Mouse (Mus musculus) frontal cortex, postnatal 36 days (tissue): ENCODE measurements at regions not wholly inside any gene's neighbourhood (a gene's known extent, or its start where the extent isn't known, plus 50 kb on each side); places are given as distances from the start of the nearest gene placed in this dataset.

ENCODE experiments used
- DNase-seq, 2 experiments: peaks; one replicate each; pipeline ENCODE4 v3.0.0; 2022; ENCODE audit warnings: low spot score in 2 of 2

DNA sequence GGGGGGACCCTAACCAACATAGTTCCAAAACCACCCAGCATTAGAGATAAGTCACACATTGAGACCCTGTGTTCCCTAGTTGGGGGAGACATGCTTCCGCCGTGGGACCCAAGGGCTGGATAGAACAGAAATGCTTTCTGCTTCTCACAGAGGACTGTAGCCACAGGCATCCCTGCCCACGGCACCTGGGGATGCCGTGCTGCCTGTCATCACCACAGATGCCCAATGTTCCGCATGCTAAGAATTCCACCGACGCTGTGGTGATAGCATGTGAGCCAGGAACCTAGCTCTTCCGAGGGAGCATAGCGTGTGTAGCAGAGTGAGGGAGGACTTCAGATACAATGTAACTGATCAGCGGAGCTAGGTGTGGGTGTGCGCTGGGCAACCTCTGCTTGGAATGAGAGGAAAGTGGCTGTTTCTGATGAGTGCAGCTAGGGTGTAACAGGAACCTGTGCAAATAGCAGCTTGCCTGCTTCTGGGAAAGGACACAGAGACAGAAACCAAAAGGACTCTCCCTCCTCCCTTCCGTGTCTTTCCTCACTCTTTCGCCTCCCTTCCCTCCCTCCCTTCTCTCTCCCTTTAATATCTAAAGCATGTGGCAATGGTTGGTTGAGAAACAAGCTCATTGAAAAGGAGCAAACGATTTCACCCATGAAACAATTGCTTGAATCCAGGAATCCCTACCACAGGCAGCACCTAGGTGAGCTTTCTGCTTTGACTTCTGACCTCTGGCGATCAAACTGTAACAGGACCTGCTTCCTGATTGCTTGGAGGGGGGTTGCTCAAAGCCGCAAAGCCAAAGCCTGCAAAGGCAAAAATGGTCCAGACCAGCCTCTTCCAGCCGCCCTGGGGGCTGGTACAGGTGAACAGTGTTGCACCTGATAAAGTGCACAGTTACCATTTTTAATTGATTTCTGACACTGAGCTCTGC, 102.3 kb downstream of the Gm26897 start:
- DNase-seq = peak in 1 of 2 experiments; percentile 22

DNA sequence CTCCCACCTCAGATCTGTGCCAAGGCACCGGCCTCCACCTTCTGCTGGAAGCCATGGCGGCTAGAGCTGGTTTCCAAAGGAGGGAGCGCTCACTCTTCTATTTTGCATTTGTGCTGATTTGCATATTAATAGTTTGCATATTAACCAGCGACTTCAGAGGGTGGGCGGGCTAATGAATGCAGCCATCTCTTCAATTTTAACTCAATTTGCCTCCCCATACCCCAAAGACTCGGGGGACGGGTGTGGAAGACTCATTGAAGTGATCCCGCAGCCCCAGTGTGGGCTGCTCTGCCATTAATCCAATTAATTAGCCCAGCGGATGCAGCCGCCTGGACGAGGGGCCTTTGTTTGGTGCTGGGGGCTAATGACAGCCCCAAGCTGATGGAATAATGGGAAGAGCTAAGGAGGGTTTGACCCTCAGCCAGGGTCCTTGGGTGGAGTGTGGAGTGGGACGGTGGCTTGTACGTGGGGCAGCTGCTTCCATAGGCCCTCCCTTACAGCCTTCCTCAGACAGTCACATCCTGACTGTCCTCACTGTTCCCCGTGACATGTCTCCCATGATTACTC, 103.0 kb downstream of the Gm26897 start:
- DNase-seq = no peak

DNA sequence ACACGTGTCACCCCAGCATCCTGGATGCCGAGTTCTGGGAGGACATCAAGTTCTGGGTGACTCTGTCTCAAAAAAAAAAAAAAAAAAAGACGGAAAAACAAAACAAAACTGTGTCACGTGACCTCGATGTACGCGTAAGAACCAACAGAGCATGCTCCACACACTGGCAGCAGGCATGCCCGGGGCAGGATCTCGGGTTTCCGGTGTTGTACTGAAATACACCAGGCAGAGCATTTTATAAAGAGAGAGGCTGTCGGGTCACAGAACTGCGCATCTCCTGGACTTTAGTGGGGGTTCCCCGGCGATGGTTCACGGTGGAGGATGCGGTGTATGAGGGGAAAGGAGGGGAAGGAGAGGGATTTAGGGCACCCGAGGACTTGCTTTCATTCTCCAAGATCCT, 108.7 kb downstream of the Gm26897 start:
- DNase-seq = no peak

DNA sequence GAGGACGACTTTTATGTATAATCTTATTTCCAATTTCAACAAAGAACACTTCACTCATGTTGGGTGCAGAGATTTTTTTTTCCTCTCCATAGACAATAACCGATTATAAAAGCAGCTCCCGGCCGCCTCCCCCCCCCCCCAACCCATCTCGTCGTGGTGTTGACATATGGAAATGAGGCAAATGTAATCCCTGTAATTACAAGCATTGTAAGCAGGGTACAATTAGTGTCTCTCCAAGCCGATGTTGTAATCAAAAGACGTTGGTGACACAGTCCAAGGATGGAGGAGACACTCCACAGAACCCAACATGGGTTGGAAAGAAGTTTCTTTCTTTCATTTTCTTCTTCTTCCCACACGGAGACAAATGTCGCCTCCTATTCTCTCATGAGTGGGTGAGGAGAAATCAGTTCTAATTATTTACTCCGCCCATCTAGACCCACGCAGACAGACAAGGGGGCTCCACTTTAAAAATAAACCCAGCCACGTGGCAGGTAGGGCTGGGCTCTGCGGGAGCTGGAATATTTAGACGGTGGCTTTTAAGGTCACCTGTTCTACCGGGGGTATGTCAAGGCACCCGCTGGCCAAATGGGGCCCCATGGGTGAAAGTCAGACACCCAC, 110.0 kb downstream of the Gm26897 start:
- DNase-seq = no peak

DNA sequence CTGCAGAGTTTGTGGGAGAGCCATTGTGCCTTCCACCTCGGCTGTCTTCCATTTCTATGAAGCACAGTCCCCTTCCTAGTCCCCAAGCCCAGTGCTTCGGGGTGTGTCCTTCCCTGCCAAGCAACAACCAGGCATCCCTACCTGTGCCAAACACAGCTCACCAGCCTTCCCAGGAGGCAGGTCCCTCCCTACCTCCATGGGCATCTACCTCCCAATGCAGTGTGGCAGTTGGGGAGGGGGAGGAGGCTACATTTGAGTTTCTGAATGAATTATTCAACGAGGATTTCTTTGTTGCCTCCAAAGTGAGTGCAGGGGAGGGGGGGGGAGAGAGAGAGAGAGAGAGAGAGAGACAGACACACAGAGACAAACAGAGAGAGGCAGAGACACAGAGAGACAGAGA, 110.8 kb downstream of the Gm26897 start:
- DNase-seq = no peak

DNA sequence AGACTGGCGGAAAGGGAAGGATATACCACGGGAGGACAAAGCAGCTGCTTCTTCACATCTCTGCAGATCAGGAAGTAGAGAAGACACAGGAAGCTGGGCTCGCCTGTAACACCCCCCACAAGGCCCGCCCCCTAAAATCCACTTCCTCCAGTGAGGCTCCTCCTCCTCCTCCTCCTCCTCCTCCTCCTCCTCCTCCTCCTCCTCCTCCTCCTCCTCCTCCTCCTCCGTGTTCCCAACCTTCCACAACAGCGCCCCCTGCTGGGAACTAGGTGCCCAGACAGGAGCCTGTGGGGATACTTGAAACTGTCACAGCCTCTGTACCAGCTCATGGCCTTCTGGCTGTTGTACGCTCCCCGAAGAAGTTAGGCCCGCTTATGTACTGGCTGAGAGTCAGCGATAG, 115.2 kb downstream of the Gm26897 start:
- no peak for DNase-seq

DNA sequence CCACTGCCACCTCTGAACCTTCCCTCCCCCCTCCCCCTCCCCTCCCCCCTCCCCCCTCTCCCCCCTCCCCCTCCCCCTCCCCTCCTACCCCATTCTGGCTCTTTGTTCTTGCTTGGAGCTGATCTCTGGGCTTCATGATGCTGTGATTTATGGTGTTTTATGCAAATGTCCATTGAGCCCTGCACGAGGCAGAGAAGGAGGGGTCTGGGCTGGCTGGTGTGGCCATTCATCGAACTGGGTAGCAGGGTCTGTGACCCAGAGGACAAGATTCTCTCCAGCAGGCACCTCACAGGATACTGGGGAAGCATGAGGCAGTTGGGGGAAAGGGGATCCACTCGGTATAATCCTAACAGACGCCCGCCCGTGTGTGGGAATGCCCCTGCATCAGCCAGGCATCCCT, 119.0 kb downstream of the Gm26897 start:
- no peak for DNase-seq

DNA sequence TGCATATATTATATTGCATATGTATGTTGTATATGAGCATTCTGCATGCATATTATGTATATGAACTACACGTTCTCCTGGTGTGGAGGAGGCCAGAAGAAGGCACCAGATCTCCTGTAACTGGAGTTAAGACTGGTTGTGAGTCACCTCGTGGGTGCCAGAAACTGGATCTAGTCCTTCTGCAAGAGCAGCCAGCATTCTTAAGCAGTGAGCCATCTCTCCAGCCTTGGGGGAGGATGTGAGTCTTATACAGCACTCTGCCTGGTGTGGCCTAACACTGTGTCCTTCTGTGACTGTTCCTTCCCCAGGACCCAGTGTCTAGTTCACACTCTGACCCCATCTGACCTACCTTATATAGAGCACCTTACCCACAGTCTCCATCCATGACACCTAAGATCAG, 121.6 kb downstream of the Gm26897 start:
- no peak for DNase-seq

DNA sequence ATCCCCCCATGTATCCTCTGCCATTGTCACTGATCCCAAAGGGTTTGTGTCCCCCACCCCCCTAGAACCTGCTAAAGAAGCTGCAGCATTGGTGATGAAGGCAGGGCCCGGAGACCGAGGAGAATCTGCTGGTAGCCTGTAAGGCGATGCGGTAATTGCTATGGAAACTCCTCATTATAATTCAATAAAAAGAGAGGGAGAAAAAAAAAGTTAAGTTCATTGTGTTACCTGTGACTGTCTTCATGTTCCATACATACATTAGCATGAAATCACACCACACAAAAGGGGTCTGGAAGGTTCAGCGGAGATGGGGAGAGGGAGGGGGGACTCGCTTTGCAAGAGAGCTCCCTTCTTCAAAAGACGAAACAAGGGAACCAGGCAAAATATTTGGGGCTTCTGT, 123.5 kb downstream of the Gm26897 start:
- DNase-seq = no peak

DNA sequence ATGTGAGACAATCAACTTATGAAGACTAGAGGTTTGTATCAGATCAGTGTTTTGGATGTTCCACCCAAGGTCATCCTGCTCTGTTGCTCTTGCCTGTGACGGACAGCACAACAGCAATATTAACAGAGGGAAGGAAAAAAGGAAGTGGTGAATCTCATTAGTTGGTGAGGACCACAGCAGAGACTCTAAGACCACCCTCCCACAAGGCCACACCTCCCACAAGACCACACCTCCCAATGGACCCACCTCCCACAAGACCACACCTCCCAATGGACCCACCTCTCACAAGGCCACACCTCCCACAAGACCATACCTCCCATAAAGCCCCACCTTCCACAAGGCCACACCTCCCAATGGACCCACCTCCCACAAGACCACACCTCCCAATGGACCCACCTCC, 126.7 kb downstream of the Gm26897 start:
- no peak for DNase-seq

DNA sequence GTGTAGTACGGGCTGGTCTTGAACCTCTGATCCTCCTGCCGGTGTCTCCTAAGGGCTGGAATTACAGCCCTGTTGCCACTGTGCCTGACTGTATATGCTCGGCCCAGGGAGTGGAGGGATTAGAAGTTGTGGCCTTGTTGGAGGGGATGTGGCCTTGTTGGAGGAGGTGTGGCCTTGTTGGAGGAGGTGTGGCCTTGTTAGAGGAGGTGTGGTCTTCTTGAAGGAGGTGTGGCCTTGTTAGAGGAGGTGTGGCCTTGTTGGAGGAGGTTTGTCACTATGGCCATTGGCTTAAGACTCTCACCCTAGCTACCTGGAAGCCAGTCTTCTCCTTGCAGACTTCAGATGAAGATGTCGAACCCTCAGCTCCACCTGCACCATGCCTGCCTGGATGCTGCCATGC, 128.6 kb downstream of the Gm26897 start:
- no peak for DNase-seq

DNA sequence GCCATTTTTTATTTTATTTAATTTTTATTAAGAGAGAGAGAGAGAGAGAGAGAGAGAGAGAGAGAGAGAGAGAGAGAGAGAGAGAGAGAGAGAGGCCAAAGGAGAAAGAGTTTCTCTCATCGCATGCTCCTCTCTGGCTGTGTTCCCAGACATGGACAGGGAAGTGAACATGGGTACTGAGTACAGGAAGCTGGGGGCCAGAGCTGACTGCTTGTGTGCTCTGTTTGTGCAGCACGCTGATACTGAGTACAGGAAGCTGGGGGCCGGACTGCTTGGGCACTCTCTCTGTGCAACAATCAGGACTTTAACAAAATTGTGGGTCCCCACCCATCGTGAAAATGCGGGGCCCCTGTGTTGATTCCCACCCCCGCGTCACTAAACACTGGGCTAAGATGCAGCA, 130.2 kb downstream of the Gm26897 start:
- no peak for DNase-seq

DNA sequence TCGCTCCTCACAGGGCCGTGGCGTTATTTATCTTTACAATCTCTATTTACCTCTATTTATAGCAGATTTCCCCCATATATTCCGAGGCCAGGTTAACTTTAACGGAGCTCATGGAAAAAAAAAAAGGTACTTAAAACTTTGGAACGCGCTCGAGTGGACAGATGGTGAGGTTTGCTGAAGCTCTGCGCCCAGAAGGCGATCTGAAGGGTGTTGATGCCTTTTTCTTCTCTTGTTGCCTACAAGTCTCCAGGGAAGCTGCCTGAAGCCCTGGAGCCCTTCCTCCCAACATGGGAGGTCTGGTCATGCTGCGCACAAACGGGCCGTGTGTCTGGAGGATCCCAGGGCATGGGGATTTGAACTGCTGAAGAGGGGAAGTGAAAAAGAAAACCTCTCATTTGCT, 130.9 kb downstream of the Gm26897 start:
- peak; percentile 35 to 58 for DNase-seq

DNA sequence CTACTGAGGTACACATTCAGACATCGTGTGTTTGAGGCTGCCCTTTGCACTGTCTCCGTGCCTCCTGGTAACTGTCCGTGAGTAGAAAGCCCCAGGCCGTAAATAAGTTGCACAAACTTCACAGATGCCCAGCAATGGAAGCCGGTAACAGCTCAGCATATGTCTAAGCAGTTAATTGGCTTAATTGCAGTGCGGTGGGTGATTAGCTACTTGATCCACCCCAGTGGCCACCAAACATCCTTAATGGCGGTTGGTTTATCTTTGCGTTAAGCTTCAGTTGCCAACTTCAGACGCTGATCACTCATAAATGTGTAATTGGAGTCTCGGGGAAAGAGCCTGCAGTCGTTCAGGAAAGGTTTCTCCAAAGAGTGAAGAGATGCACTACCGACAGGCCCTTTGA, 135.3 kb downstream of the Gm26897 start:
- DNase-seq = no peak

DNA sequence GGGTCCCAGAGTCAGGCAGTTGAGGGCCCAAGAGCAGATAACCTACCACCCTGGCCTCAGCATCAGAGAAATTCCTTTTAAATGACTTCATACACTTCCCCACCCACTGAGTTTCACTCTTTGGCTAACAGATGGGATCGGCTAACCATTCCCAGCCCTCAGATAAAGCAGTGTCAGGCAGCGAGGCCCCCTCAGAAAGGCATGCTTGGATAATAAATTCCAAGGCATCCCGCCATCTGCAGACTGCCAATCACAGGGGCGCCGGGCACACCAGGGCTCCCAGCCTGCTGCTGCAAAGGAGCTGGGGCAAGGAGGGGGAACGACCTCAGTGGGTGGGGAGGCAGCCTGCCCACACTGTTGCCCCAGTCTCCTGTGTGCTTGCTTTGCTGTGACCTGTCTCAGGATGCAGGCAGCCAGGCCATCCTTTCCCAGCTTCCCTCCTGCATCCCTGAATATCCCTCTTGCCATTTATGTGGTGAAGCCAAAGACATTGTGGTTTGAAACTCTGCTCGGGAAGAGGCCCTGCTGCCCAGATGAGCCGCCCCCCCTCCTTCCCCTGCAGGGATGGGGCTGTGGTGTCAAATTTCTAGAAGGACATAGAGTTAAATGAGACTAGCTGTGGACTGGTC, 143.6 kb downstream of the Gm26897 start:
- no peak for DNase-seq

DNA sequence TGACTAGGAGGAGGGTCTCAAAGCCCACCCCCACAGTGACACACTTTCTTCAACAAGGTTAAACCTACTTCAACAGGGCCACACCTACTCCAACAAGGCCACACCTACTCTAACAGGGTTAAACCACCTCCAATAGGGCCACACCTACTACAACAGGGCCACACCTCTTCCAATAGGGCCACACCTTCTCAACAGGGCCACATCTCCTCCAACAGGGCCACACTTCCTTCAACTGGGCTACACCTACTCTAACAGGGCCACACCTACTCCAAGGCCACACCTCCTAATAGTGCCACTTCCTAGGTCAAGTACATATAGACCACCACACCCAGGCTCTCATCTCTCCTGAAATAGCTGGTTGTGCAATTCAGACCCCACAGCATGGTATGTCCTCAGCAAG, 145.3 kb downstream of the Gm26897 start:
- no peak for DNase-seq

DNA sequence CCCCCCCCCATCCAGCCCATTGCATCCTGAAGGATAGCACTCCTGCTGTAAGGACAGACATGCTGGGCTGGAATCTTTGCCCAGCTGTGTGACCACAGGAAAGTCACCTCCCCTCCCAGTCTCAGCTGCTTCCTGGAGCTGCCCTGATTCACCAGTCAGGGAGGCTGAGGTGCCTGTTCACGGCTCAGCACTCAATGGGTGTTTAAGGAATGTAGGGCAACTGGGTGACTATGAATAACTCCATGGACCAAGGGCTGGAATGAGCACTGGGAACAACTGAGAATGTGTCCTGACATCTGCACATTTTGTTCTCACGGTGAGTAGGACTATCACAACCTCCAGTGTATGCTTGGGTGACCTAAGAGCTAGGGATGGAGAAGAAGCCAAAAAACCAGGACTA, 146.5 kb downstream of the Gm26897 start:
- DNase-seq = no peak

DNA sequence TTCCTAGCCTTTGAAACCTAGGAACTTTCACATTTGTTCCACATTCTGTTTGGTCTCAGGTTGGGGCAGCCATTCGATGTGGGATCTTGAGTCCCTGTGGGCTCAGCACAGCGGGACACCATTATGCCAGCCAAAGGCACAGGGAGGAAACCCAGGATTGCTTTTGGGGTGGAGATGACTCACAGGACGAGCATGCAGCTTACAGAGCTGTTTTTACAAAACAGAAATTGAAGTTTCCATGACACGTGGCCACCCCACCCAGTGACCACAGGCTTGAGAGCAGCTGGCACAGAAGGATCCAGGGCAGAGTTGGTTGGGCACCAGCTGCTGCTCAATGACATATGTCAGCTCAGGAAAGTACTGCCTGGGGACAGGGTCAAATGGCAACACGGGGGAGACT, 147.8 kb downstream of the Gm26897 start:
- no peak for DNase-seq

DNA sequence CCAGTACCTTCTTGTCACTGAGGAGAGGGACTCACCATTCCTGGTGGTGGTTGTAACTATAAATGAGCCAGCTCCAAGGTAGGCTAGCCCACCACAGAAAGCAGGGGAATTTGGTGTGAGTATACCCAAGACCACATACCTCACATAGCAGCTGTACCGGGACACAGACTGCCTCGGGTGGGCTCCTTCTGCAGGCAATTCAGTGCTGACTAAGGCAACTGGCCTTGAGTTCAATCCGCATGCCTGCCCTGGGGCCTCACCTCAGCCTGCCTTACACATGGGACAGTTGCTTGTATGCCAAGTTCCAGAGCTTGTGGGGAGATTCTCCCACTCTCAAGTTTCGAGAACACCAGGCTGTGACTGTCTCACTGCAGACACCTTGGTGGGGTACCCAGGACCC, 153.6 kb downstream of the Gm26897 start:
- no peak for DNase-seq

DNA sequence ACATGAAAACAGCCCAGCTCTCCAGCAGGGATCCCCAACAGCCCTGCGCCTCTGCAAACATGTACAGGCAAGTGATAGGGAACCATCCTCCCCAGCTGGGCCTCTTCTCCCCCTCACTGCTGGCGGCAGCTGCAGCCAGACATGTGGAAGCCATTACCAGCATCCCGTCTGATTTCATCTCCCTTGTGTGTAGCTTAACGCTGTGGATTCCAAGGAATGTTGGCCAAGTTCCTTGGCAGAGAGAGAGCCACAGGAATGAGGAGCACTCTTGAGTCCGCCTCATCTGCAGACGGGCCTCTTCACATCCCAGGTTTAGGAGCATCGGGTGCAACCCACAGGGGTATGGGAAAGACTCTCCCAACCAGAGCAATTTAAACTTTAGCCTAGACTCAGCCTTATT, 157.1 kb downstream of the Gm26897 start:
- DNase-seq = peak in 1 of 2 experiments; percentile 36

DNA sequence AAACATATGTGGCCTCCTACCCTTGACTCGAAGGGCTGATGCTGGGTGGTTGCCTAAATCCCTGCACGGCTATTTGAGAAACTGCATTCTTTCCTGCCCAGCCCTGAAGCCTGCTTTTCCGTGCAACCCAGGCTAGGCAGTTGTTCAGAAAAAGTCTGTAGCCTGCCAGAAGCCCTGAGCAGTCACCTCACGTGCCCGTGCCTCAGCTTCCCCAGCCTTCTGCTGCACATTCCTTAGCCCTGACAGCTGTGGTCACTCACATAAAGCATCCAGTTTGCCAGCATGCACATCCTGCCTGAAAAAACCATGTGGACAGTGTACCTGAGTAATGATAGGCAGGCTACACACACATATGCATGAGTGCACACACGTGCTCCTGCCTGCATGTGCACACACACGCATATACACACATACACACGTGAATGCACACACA, 157.6 kb downstream of the Gm26897 start:
- no peak for DNase-seq

DNA sequence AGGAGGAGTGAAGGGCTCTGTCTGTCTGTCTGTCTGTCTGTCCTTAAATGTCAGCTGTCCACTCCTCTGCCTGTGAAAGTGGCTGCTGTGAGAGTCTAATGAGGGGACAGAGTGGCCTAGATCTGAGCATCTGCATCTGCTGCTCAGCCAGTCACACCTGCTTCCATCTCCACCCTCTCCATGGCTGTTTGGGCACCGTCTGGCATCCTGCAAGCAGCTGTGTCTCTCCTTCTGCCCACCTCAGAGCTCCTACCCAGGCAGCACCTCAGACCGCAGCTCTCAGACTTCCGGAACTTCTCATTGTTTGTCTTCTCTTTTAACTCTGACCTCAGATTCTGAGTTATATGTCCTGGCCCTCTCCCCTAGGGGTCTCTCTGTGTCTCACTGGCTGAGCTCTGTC, 159.2 kb downstream of the Gm26897 start:
- no peak for DNase-seq

DNA sequence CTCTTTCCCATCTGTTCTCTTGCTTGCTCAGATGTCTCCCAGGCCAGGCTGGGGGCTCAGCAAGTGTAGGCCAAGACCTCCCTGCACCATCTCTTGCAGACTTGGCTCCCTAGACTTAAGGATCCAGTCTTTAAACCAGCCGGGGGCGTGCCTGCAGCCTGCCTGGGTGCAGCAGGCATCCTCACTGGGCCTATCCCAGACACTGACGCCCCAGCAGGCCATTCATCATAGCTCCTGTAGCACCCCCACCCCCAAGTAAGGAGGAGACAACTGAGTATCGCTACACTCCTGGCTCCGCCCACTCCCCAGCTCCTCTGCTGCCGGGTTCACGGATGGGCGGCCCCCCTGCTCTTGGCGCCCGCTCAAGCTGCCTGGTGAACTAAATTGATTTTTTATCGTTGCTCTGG, 160.2 kb downstream of the Gm26897 start:
- DNase-seq = peak; percentile 31 to 42
